Mouse (Mus musculus) erythroid progenitor cell, adult 5-6 weeks (primary cell): Measurements from ENCODE around the gene Ugcg. TPM values are rescaled to one million over a fixed set of nuclear protein-coding genes. Genes with fewer than 3 reads are reported as not detected.

Source experiments
- ATAC-seq: replicated peaks from 2 replicates; pipeline ENCODE4 v1.8.0; 2016; ENCODE audit warnings: moderate number of reproducible peaks, mild to moderate bottlenecking, moderate TSS enrichment, inconsistent platforms; ENCODE audit not compliant: poor library complexity, low FRiP score, severe bottlenecking
- total RNA-seq, 2 experiments: library from RNA; stranded (forward) in 1 of 2; stranded (reverse) in 1 of 2; fragments of 150-400 nt in 1 of 2; fragments of 186-747, 209-891 nt in 1 of 2; gene quantifications; 2 replicates each; pipeline versions ENCODE4 v1.2.3 to v1.2.4; 2015 to 2017; ENCODE audit warnings: low replicate concordance in 2 of 2

Gene Ugcg
- total RNA-seq (2015; ENCODE audit: low replicate concordance) (44.4 and 45.4 TPM in 2 replicates), total RNA-seq (2017; ENCODE audit: low replicate concordance) (22.7 and 27.7 TPM in 2 replicates)

DNA sequence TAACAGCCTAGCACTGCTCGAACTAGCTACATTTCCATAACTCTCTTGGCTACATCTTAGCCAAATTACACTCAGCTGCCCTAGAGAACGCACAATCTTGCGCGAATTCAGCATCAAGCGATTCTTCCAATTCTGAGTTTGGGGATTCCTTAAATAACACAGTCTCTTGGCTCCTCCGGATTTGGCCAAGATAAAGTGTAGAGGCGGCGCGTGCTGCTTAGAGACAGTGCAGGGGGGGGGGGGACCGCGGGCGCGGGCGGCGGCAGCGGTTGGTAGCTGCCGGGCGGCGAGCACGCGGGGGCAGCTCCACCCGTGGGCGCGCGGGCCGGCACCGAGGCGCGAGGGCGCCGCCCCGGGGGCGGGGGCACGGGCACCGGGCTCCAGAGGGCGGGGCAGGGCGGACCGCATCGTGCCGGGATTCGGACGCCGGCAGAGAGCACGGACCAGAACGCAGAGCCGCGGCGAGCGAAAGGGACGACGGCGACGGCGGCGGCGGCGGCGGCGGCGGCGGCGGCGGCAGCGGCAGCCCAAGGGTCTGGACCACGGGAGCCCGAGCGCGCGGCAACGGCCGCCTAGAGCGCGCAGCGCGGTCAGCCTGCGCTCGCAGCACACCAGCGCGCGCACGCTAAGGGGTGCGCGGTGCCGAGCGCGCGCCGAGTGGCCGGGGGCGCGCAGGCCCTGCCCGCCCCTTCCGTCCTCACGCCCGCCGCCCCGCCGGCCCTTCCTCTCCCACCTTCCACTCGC is at the start of gene Ugcg:
TSS of gene Ugcg (plus strand) at position 456 of the 744 bp plus-strand sequence.
- ATAC-seq: peak; percentile 84

DNA sequence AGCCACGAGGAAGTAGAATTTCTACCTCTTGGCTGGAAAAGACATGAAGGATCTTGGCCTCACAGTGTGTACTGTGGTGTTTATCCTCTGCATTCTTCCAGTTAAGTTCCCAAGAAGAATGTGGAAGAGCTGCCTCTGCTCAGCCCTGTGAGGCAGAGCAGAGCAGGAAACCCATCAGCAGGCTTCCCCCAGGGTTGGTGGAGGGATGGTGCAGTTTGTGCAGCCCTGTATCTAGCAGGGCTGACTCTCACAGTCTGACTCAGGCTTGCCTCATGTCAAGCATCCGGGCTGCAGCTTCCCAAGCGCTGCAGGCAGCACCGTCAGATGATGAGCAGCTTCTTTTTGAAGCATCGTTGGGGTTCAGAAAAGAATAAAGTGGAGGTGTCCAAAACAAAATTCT is 40.0 kb upstream of the Ugcg start:
- no peak for ATAC-seq

DNA sequence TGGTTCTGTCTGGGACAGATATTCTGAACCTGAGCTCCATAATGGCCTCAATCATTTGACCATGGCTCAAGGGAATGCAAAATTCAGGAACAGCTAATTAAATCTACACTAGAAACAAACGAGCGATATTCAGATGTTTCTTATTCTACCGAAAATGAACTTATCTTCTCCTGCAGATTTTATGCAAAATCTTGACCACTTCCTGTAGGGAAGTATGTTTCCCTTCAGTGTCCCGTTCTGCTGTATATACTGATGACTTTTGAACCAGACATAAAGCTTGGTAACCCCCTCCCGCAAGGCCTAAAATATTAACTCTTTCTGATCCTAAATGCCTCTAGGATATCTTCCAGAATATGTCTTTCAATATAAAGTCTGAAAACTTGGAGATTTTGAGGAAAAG is 38.1 kb upstream of the Ugcg start:
- ATAC-seq: no peak

DNA sequence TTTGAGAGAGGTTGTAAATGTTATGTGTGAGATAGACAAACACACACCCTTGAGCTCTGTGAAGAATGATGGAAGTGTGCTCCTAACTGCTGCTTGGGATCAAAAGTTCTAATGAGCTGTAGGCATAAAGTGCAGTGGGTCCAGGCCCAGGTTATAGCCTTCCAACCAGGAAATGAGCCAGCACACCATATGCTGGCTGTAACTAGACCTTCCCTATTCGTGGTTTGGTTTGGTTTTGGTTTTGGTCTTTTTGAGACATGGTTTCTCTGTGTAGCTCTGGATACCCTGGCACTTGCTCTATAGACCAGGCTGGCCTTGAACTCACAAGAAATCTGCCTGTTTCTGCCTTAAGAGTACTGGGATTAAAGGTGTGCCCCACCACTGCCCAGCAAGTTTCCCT is 37.1 kb upstream of the Ugcg start:
- ATAC-seq: no peak

DNA sequence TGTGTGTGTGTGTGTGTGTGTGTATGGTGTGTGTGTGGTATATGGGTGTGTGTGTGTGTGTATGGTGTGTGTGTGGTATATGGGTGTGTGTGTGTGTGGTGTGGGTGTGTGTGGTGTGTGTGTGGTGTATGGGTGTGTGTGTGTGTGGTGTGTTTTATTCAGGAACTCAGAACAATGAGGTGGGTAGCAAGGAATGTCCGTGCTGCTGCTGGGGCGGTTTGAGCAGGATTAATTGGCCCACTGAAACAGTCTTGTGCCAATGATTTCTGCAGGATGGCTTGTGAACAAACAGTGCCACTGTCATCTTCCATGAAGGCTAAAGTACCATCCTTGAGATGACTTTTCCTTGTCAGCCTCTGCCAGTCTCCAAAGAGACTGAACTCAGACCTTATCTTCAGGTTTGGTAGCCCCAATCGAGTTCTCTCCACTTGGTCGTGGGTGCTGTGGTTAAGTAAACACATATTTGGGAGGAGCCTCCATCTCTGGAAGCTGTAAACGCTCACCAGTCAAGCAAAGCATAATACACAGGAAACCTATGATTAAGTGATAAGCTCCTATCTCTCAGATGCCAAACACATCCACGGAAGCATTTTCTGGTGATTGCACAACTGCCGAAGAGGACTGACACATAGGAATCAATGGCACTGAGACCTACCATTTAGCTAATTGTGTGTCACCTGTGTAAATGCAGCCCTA is 32.0 kb upstream of the Ugcg start:
- no peak for ATAC-seq

DNA sequence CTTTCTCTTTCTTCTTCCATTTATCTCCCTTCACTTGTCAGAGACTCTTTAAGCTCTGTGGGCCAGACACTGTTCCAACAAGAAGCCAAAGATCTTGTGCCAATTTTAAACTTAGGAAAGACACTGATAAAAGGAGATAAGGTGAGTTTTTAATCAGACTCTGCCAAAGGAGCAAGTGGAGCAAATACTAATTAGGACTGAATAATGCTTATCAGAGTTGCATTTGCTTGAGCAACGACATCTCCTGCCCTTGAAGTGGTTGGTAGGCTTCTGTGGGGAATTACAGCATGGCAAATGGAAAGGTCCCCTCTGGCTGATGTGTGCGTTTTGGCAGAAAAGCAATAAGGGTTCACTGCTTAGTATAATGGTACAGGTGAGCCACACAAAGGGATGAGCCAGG is 31.4 kb upstream of the Ugcg start:
- no peak for ATAC-seq

DNA sequence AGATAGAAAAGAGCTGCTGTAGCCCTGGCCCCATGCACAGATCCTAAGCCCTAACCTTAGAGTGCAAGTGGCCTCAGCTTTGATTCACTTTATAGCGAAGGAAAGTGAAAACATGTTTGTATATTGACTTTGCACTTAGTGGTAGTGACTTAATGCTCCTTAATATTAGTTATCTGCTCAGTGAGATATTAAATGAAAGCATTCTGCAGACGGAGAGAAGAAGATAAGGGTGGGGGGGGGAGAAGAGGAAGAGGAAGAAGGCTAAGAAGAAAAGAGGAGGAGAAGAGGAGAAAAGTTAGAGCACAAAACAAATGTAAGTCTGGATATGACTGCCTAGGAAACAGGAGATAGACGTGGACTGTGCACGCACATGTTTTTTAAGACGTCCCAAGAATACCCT is 28.8 kb upstream of the Ugcg start:
- ATAC-seq: no peak

DNA sequence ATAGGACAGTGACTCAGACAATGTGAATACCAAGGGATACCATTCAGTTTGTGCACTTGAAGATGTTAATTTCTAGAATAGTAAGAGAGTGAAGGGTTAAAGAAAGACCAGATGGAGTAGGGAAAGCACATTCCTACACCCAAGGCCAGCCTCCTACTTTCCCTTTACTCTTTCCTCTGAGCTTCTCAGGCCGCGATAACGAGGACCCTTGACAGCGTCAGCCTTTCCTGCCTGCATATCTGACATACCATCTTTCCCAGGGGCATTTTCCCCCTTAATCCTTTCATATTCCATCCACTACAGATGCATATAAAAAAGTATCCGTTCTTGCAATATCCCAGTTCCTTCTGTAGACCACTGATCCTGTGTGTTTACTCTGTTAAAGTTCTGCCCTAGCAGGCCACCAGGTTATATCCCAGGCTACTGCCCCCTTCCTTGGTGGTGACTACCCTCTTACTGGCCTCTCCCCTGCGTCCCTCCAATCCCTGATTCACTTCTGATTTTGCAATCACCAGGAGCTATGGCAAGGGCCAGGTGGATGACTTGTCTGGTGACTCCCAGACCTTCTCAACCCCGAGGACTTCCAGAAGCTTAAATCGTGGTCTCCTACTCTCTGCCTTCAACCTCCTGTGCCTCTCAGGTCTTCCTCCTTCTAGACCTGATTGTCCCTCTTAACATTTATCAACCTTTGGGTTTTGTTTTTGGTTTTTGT is 27.9 kb upstream of the Ugcg start:
- ATAC-seq: no peak

DNA sequence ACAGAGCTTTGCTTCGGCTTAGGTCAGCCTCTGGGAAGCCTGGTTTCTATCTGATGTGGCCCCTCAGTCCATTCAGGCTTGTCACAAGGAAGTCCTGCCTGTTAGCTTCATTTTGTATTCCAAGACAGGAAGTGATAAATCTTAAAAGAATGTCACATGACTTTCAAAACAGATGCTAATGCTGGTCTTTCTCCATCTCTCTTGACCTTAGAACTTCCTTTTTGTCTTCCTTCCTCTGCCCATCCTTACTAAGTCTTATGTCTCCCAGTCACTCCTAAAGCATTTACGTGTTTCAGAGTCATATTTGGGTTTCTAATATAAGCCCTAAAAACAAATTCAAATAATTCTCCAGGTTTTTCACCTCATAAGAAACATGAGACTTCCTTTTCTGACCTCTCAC is 25.0 kb upstream of the Ugcg start:
- no peak for ATAC-seq

DNA sequence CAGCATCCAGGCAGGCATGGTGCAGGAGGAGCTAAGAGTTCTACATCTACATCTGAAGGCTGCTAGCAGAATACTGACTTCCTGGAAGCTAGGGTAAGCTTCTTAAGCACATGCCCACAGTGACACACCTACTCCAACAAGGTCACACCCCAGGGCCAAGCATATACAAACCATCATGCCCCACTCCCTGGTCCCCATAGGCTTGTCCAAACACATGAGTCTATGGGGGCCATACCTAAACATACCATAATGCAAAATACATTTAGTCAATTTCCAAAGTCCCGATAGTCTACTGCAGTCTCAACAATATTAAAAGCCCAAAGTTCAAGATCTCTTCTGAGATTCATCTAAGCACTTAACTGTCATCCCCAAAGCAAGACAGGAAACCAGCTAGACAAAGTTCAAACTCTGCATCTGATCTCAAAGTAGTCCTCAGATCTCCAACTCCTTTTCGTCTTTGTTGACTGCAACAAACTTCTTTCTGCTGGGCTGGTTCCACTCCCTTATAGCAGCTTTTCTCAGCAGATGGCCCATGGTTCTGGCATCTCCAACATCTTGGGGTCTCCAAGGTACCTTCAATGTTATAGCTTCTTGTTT is 21.7 kb upstream of the Ugcg start:
- no peak for ATAC-seq

DNA sequence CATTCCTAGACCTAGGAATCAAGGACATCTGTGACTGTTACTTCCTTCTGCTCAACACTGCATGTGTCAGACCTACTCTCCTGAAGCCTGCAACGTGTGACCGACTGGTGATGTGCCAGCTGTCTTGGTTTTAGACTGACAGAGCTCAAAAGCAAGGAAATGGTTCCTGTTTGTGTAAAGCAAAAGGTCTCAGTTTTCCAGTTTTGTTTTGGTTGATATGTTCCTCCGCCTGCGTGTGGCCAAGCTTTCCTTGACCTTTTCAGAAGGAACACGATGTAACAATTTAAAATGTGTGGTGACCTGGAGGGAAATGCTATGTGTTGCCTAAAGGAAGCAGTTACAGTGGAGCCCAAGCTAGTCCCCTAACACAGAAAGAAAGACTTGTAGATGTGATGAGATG is 19.1 kb upstream of the Ugcg start:
- no peak for ATAC-seq

DNA sequence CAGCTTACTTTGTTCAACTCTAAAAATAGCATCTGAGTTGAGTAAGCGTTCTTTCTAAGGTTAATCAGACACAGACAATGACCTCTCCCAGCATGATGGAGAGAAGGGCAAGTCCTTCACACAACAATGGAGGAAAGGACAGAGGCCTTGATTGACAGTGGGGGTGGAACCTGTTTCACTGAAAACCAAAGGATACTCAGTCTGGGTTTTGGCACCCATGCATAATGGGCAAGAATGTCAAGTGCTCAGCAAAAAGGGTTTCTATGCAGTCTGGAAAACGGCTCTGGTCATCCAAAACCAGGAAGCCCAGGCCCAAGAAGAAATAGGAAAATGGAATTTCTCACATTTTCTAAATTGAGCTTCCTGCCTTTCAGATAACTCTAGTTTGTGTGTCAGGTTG is 16.4 kb upstream of the Ugcg start:
- ATAC-seq: no peak

DNA sequence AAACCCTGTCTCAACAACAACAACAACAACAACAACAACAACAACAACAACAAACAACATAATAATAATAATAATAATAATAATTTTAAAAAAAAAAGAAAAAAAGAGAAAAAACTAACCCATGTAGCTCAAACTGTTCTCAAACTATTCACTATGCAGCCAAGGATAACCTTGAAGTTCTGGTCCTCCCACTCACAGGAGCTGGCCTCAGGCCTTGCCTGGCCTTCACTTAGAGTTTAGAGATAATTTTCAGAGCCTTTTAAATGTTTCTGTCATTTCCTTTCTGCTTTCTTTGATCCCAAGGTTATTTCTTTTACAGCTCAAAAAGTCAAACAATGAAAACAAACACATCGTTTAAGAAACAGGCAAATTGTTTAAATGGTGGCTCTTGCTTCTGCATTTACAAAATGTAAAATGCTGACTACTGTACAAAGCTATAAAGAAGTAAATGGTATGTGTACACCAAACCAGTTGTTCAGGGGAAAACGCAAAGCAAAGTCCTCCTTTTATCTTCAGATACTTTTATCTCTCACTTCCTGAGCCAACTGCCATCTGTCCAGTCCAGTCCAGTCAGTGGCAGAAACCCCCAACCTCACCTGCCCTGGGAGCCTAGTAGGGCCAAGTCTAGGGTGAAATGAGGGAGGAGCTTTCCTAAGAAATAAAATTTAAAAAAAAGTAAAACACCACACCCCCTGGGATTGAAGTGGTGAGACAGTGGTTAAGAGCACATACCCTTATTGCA is 15.7 kb upstream of the Ugcg start:
- no peak for ATAC-seq

DNA sequence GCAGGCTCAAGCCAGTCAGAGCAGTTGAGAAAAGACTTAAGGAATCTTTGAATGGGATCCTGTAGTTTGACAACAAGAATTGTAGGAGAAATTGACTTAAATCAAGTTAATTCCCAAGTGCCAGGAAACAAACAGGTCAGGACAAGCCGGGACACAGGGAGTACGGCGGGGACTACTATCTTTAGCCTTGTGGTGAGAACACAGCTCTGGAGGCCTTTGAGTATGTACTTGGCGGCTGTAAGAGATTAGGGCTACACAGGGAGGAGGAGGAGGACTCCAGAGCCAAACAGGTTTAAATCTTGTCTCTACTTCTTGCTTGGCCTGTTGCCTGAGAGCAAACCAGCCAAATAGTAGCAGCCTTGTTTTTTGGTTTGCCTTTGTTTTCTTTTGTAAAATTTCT is 14.1 kb upstream of the Ugcg start:
- no peak for ATAC-seq

DNA sequence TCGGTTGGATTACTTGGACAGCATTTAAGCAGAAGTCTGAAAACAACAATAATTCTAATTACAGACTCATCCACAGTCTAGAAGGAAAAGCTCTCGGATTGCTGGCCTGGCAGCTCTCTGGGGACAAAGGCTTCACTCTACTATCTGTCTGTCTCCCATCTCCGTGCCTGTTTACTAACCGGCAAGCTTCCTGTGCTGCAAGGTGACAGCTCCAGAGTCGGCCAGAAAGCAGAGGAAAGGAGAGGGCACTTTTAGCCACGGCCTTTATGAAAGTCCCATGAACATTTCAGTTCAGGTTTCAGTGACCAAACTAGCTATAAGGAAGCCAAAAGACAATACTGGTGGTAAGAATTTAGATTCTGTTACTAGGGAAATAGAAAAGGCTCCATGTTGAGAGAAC is 13.1 kb upstream of the Ugcg start:
- no peak for ATAC-seq

DNA sequence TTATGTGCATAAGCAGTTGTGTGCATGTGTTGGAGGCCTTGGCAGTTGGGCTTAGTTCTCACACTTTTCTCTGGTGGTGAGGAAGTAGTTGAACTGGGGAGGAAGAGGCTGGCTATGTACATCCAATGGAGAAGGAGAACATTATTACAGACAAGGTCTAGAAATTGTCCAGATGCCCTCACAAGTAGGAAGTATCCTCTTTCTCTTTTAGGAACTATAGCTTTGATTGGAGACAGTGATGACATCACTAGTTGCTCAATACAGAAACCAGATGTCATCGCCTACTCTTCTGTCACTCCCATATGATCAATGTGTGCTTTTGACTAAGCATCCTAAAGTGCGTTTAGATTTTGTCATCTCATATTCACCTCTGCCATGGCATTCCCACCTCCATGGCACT is 11.5 kb upstream of the Ugcg start:
- ATAC-seq: no peak

DNA sequence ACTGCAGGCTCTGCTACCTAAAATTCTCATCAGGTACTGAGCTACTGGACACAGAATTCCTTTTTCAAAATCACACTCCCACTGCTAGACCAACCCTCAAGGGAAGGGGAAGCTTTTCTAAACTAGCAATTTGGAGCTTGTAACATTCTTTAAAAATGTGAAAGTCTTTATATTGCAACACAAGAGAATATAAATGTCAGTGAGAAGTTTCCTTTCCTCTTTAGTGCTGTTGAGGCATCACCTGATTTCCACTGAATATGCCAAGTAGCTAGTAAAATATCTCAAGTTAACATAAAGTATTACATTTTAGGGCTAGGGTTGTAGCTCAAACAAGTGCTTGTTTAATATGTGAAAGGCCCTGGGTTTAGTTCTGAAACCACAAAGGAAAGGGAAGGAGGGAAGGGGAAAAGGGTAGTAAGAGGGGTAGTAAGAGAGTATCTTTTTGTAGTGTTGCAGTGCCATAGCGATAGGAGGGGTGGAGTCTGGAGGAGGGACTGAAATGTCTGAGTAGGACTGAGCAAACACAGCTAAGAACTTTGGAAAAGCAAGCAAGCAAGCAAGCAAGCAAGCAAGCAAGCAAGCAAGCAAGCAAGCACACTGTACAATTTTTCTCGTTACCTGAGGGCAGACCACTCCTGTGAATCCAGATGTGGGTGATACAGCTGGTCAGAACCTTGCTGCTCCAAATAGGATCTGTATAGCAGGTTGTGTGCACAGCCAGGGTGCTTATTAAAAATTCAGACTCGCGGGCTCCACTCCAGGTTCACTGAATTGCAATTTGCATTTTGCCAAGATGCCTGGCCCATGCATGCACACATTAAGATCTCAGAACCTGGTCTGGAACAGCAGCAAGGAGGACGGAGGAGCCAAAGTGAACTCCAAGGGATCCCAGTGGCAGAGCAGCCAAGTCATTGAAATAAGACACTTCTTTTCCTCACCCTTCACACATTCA is 7.5 kb upstream of the Ugcg start:
- no peak; the same call in 1 of the 2 replicates for ATAC-seq

DNA sequence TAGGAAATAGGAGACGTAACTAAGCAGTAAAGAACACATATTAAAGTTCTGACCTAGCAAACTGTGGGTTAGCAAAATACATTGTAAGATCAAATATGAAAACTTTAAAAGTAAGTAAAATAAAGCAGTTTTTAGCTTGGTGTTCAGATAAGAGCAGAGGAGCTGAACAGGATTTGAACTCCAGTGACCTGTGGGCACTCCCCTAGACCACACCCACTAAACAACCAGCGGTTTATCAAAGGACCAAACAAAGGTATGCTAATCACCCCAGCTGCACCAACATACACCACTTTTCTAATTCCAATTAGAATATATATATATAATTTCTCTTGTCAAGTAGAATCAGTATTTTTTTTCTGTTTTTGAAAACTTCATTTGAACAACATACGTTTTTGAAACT is 3.4 kb upstream of the Ugcg start:
- ATAC-seq: no peak

DNA sequence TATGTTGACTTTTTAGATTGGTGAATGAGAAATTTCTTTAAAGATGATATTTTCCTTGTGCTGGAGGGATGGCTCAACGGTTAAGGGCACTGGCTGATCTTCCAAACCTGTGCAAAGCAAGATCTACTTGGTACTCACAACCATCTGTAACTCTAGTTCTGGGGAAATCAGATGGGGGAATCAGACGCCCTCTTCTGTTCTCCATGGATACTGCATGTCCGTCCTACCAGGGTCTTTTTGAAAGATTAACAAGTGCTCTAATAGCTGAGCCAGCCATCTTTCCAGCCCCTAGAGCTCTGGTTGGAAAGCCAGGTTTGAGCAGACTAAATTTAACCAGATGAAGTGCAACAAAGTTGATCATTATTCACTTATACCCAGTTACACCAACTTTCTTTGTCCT is 1.8 kb upstream of the Ugcg start:
- ATAC-seq: no peak
